Mouse (Mus musculus) liver, embryonic 12.5 days (tissue): Measurements from ENCODE around the gene Mfap1a. TPM values are rescaled to one million over a fixed set of nuclear protein-coding genes. Genes with fewer than 3 reads are reported as not detected.

Experiments
- ATAC-seq: fragments of 200-750 bp; cut with Nextera tagmentation; 2 replicates; pipeline ENCODE4 v1.8.0; 2017; ENCODE audit warnings: moderate number of reproducible peaks, mild to moderate bottlenecking, moderate library complexity
- H3K27ac ChIP-seq: fragments of 300-500 bp; sonication (generic); 2 replicates; pipeline ENCODE4 v1.5.1; 2016; ENCODE audit warnings: mild to moderate bottlenecking
- H3K27me3 ChIP-seq: fragments of 300-500 bp; sonication (generic); replicated peaks from 2 replicates; pipeline ENCODE4 v1.6.1; 2016; ENCODE audit warnings: mild to moderate bottlenecking, moderate library complexity
- H3K36me3 ChIP-seq: fragments of 300-500 bp; sonication (generic); 2 replicates; pipeline ENCODE4 v1.6.1; 2016; ENCODE audit warnings: mild to moderate bottlenecking, moderate library complexity
- H3K4me1 ChIP-seq: fragments of 300-500 bp; sonication (generic); 2 replicates; pipeline ENCODE4 v1.6.1; 2016
- H3K4me2 ChIP-seq: fragments of 300-500 bp; sonication (generic); 2 replicates; pipeline ENCODE4 v1.6.1; 2016; ENCODE audit warnings: mild to moderate bottlenecking, moderate library complexity
- H3K4me3 ChIP-seq: fragments of 300-500 bp; sonication (generic); 2 replicates; pipeline ENCODE4 v1.5.1; 2016; ENCODE audit warnings: mild to moderate bottlenecking, moderate library complexity
- H3K9ac ChIP-seq: fragments of 300-500 bp; sonication (generic); 2 replicates; pipeline ENCODE4 v1.6.1; 2016; ENCODE audit warnings: mild to moderate bottlenecking, moderate library complexity
- H3K9me3 ChIP-seq: fragments of 300-500 bp; sonication (generic); replicated peaks from 2 replicates; pipeline ENCODE4 v1.6.1; 2016; ENCODE audit warnings: mild to moderate bottlenecking, moderate library complexity
- WGBS: fragments of 180-500 bp; shearing (Covaris S2); methylation state at CpG from one replicate; pipeline ENCODE4 v1.1.7; 2016; ENCODE audit not compliant: insufficient replicate concordance; 5-methylcytosine and 5-hydroxymethylcytosine counted together
- microRNA-seq: library from miRNA; unstranded; fragments of <30 nt; microRNA quantifications from one replicate; pipeline ENCODE4, GENCODE M21; 2017
- polyA plus RNA-seq: library from polyadenylated mRNA; unstranded; fragments of >200 nt; fragmentation: Nextera tagmentation; extraction: Ambion mirVana; gene quantifications from 2 replicates; pipeline ENCODE4 v1.2.1, GENCODE M21; 2016

The Mfap1a gene
- polyA plus RNA-seq, 1 experiment from 2014 or later: 17.3 TPM

DNA sequence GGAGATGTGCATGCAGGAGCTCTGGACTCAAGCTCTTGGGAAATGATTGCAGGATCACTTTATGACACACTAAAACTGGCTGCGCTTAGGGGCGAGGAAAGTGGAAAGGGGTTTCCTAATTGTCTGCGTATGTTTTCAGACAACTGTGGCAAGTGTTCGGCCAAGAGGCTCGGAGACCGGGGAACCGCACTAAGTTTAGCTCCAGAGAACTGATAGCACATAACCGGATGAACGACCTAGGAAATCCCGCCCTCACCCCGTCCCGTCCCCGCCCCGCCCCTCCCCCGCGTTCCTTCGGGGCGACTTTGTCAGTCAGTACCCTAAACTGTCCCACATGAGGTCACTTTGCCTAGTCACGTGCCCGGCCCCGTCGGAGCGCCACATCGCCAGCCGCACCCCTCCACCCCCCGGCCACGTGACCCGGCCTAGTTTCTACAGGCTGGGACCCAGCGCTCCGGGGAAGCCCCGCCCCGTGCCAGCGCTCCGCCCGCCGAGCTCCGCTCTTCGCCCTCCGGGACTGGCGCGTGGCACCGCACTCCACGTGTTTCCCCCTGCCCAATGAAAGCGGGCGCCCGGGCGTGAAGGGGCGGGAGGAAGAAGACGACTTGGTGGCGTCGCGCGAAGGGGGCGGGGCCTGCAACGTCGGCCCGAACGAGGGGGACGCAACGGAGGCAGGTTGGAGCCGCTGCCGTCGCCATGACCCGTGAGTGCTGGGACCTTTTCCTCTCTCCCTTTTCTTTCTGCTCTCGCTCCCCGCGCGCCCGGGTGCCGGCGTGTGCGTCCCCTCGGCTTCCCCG, 57.5 kb downstream of the Mfap1a start, which contains the start of gene Serf2:
Gene Serf2 (plus strand): TSS at position 457 of the 797 bp plus-strand sequence.
- Histone ChIP-seq H3K4me1 (peaks cover 41% of the 10 kb centered on the region), H3K9me3 (no peaks in the 10 kb centered on the region), H3K36me3 (peaks cover 28% of the 10 kb centered on the region), H3K27me3 (peaks cover 5% of the 10 kb centered on the region; the same call in 1 of the 2 replicates), H3K4me3 (peak within 1 kb of the TSS; percentile 98), H3K9ac (peak within 1 kb of the TSS; percentile 99), H3K4me2 (peak within 1 kb of the TSS; percentile 93), H3K27ac (peak within 1 kb of the TSS; percentile 88)
- 3% methylated on average over 72 of the region's 74 CpGs for WGBS
- peak; percentile 97 for ATAC-seq

DNA sequence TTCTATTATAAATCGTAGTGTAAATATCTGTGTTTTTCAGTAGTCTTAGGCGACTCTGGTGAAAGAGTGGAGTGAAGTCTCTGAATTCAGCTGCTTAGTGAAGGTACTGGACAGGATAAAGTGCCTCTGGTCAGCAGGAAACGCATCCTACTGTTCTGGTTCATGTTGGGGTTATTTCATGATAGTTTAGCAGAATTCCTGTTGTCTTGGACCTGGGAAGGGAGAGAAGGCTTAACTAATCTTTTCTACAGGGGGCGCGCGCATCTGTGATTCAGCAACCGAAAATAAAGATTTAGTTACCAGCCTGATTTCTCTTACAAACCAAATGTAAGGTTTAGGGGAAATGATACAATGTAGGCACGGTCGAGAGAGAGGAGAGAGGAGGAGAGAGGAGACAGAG, 58.3 kb downstream of the Mfap1a start:
- Histone ChIP-seq H3K27ac (peak overlapping the region; percentile 88), H3K4me2 (peak overlapping the region; percentile 93), H3K36me3 (peaks cover 20% of the 10 kb centered on the region), H3K9me3 (no peaks in the 10 kb centered on the region), H3K27me3 (peaks cover 11% of the 10 kb centered on the region; the same call in 1 of the 2 replicates), H3K4me3 (peak overlapping the region; percentile 98), H3K9ac (peak overlapping the region; percentile 69), H3K4me1 (peaks cover 44% of the 10 kb centered on the region)
- 18% methylated on average over 9 of the region's 9 CpGs for WGBS
- ATAC-seq: no peak

DNA sequence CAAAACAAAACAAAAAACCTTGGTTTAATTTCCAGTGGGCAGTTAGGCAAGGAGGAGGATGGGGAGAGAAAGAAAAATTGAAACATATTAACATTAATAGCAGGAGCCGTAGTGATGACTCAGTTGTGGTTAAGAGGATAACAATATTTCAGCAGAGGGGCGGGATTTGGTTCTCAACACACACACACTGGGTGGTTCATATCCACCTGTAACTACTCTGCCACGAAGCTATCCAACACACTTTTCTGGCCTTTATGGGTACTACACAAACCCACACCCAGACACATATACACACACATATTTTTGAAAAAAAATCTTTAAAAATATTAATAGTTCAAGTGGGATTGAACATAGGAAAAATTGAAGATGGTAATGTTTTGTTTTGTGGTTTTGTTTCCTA, 59.5 kb downstream of the Mfap1a start:
- 44% methylated on average over 3 of the region's 3 CpGs for WGBS
- Histone ChIP-seq H3K4me2 (no peak overlapping the region), H3K4me3 (no peak overlapping the region), H3K36me3 (peaks cover 9% of the 10 kb centered on the region), H3K27ac (no peak overlapping the region), H3K4me1 (peaks cover 48% of the 10 kb centered on the region), H3K9me3 (no peaks in the 10 kb centered on the region), H3K27me3 (peaks cover 18% of the 10 kb centered on the region), H3K9ac (no peak overlapping the region)
- no peak for ATAC-seq

DNA sequence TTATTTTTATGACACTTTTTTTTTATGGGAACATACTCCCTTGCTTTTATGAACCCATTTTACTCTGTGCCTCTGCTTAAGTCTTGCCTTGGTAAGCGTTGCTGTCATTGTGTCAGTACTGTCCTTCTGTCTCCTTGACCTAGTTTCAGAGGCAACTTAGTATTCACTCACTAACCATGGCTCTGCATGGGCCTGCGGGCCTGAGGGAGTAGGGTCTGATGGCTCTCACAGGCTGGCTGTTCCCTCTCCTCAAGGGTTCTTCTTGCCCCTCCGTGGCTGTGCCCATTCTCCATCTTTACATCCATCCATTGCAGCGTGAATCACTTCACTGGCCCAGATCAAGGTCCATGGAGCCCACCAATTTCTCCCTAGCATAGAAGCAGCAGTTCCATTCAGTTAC, 60.0 kb downstream of the Mfap1a start:
- H3K4me2 ChIP-seq: no peak overlapping the region
- peaks cover 7% of the 10 kb centered on the region for H3K36me3 ChIP-seq
- H3K27ac ChIP-seq: no peak overlapping the region
- 70% methylated on average over 4 of the region's 4 CpGs for WGBS
- peaks cover 51% of the 10 kb centered on the region for H3K4me1 ChIP-seq
- no peak overlapping the region for H3K4me3 ChIP-seq
- no peak overlapping the region for H3K9ac ChIP-seq
- H3K27me3 ChIP-seq: peaks cover 23% of the 10 kb centered on the region
- no peak for ATAC-seq
- no peaks in the 10 kb centered on the region for H3K9me3 ChIP-seq

DNA sequence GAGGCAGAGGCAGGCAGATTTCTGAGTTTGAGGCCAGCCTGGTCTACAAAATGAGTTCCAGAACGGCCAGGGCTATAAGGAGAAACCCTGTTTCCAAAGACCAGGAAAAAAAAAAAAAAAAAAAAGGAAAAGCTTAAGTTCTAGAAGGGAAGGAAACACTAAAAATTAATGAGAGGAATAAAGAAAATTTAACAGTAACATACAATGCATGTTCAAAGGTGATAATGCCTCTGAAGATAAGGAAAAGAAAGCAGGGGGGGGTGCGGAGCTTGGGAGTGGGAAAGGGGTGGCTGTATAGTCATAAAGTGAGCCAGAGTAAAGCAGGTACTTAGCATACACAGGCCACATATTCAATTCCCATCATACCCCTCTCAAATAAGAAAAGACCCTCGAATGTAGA, 61.3 kb downstream of the Mfap1a start:
- H3K27ac ChIP-seq: no peak overlapping the region
- peaks cover 34% of the 10 kb centered on the region for H3K27me3 ChIP-seq
- H3K9ac ChIP-seq: no peak overlapping the region
- H3K4me3 ChIP-seq: no peak overlapping the region
- no peak overlapping the region for H3K4me2 ChIP-seq
- H3K4me1 ChIP-seq: peaks cover 38% of the 10 kb centered on the region
- H3K9me3 ChIP-seq: no peaks in the 10 kb centered on the region
- no peaks in the 10 kb centered on the region for H3K36me3 ChIP-seq
- 51% methylated on average over 3 of the region's 3 CpGs for WGBS
- ATAC-seq: no peak

DNA sequence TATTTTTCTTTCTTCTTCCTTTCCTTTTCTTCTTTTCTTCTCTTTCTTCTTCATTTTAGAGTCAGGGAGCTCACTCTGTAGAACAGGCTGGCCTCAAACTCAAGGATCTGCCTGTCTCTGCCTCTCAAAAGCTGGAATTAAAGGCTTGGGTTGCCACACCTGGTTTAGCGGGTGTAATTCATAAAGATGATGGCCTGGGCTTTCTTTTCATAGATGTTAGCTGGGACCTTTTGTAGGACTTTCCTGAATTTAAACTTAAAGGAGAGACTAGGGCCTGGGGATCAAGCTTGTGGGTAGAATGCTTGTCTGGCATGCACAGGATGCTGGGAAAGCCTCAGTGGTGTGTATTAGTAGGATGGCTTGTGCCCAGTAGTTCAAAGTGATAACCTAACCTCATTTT, 62.3 kb downstream of the Mfap1a start, which contains the start of gene Ell3:
Gene Ell3 (minus strand): TSS at position 101 of the 400 bp plus-strand sequence.
- peaks cover 36% of the 10 kb centered on the region for H3K4me1 ChIP-seq
- H3K9ac ChIP-seq: 0 out of 2 replicates have a peak within 1 kb of the TSS, but pooled peaks have one; percentile 69
- 78% methylated on average over 1 of the region's 1 CpGs for WGBS
- peak within 1 kb of the TSS; percentile 93 for H3K4me2 ChIP-seq
- no peaks in the 10 kb centered on the region for H3K9me3 ChIP-seq
- no peak for ATAC-seq
- H3K4me3 ChIP-seq: peak within 1 kb of the TSS; percentile 60
- H3K36me3 ChIP-seq: peaks cover 6% of the 10 kb centered on the region
- no peak within 1 kb of the TSS for H3K27ac ChIP-seq
- peaks cover 37% of the 10 kb centered on the region for H3K27me3 ChIP-seq

DNA sequence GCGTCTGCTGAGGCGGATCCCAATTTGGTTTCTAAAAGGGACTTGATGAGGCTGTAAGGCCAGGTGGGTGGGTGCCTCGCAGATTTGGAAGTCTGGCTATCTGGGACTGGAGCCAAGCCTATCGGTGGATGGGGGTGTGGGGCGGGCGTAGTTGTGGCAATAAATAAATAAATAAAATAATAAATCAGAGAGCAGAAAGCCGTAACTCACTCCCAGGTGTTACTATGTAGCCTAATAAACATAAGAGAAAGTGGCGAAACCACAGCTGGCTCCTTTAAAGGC, 63.5 kb downstream of the Mfap1a start:
- H3K9ac ChIP-seq: peak overlapping the region; percentile 69
- peaks cover 29% of the 10 kb centered on the region for H3K4me1 ChIP-seq
- peak overlapping the region; percentile 93 for H3K4me2 ChIP-seq
- H3K27ac ChIP-seq: 0 out of 2 replicates have a peak overlapping the region, but pooled peaks have one; percentile 52
- peaks cover 37% of the 10 kb centered on the region for H3K27me3 ChIP-seq
- H3K4me3 ChIP-seq: peak overlapping the region; percentile 60
- H3K9me3 ChIP-seq: no peaks in the 10 kb centered on the region
- ATAC-seq: peak; percentile 6; the same call in 1 of the 2 replicates
- peaks cover 18% of the 10 kb centered on the region for H3K36me3 ChIP-seq
- WGBS: 27% methylated on average over 8 of the region's 8 CpGs

DNA sequence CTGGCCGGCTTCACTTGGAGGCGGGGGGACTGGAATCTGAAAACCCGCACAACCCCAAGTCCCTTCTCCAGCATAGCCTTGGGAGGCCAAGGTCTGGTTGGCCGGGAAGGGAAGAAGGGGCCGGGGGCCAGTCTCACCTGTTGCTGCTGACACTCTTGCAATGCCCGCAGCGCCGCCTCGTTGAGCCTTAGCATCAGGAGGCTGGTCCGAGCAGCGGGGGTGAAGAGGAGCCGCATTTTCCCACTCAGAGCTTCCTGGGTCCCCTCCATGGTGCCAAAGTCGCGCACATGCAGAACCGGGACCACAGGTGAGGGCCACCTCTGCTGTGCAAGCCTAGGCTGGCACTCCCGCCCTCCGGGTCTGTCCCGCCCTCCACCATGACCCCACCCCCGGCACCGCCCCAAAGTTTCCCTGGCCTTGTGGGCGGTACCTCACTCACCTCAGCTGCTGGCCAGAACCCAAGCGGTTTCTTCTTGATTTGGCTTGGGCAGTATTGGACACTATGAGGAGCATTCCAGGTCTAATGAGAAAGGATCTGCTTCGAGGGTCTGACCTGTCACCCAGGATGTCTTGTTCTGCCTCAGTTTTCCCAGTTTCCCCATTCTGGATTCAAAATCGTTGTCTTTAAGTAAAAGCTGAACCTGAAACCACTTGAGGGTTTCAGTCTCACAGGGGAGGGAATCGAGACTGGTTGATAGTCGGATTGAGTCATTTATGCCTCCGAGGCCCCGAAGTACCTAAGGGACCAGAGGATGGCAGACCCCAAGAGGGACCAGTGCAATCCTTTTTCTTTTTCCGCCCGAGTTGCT, 64.0 kb downstream of the Mfap1a start:
- Histone ChIP-seq H3K9ac (peak overlapping the region; percentile 69), H3K9me3 (no peaks in the 10 kb centered on the region), H3K4me3 (peak overlapping the region; percentile 60), H3K27me3 (peaks cover 37% of the 10 kb centered on the region), H3K4me1 (peaks cover 24% of the 10 kb centered on the region), H3K4me2 (peak overlapping the region; percentile 93), H3K27ac (0 out of 2 replicates have a peak overlapping the region, but pooled peaks have one; percentile 52), H3K36me3 (peaks cover 24% of the 10 kb centered on the region)
- 2% methylated on average over 30 of the region's 30 CpGs for WGBS
- peak; percentile 96 for ATAC-seq

Small RNA genes lying within 50 kb of the gene (microRNA-seq; reads per million reads assigned to microRNA genes)
- gene Gm22953: not detected

Other genes with a start within 250 kb of the Mfap1a start
- 22.2 and 23.3 TPM in 2 replicates for gene Trp53bp1, start 235.3 kb downstream of the Mfap1a start, polyA plus RNA-seq
- gene Map1a, start 217.1 kb downstream of the Mfap1a start, polyA plus RNA-seq: 0.25 and 0.29 TPM in 2 replicates
- gene Ppip5k1, start 151.3 kb downstream of the Mfap1a start, polyA plus RNA-seq: 8.1 and 8.7 TPM in 2 replicates
- gene Ckmt1, start 149.0 kb downstream of the Mfap1a start, polyA plus RNA-seq: 0.16 TPM in 1 of 2 replicates, not detected in the other
- gene Strc, start 119.5 kb downstream of the Mfap1a start, polyA plus RNA-seq: not detected in 2 replicates
- 353 and 364 TPM in 2 replicates for gene Pdia3, start 92.9 kb downstream of the Mfap1a start, polyA plus RNA-seq
- 0.84 and 1.0 TPM in 2 replicates for gene Catsper2, start 92.9 kb downstream of the Mfap1a start, polyA plus RNA-seq
- gene Ell3, start 62.4 kb downstream of the Mfap1a start, polyA plus RNA-seq: 1.4 and 1.6 TPM in 2 replicates
- 321 and 334 TPM in 2 replicates for gene Serf2, start 57.5 kb downstream of the Mfap1a start, polyA plus RNA-seq
- gene Hypk, start 53.4 kb downstream of the Mfap1a start, polyA plus RNA-seq: 111 and 127 TPM in 2 replicates
- gene Serinc4, start 49.9 kb downstream of the Mfap1a start, polyA plus RNA-seq: 0.13 TPM in 1 of 2 replicates, not detected in the other
- 32.2 and 34.4 TPM in 2 replicates for gene Mfap1b, start 32.6 kb downstream of the Mfap1a start, polyA plus RNA-seq
- 10.8 and 11.1 TPM in 2 replicates for gene Wdr76, start 58 bp upstream of the Mfap1a start, polyA plus RNA-seq